Mouse (Mus musculus): Measurements from ENCODE around the gene Obscn.

GRCm38 (mm10) chr11:58947798-58948528 is 188.2 kb downstream of the Obscn start:
- TF ChIP-seq POLR2A (IDR thresholded peaks at IDR 0.05; ENCODE audit: borderline replicate concordance, extremely low read depth, low read depth, low read length) (no peak), CTCF (IDR thresholded peaks at IDR 0.05; ENCODE audit: insufficient read depth, low read length) (no peak)
